Mouse (Mus musculus): ENCODE measurements around the gene Eva1c.

DNA sequence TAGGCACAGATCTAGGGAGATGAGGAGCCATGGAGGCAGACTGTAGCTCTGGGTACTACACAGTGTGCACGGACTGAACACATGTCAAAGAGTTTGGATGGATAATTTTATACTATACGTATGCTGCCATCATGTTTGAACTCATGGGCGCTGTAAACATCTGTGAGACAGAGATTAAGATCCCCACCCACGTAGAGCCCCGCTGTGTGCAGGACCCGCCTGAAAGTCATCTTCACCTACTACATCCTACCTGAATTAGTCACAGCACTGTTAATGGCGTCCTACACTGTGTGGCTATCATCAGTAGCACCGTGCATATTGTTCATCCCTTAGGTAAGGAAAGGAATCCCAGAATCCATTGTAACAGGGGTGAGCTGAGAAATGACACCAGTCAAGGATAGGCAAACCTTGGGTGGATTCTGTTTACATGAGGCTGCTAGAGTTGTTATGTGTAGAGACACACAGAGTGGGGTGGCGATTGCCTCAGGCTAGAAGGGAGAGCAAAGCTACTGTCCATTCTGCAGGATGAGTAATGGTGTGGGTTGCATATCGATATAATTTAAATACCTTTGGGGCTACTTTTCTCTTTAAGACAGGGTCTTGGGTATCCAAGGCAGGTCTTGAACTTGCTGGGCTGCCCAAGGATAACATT, 4.1 kb upstream of the Eva1c start:
- TF ChIP-seq CTCF (IDR thresholded peaks at IDR 0.05; ENCODE audit: extremely low read depth, insufficient read depth, low read length) = no peak
- TF ChIP-seq POLR2A (IDR thresholded peaks at IDR 0.05; ENCODE audit: extremely low read depth, insufficient read depth, low read length) = no peak

All from cortical plate, adult 2 months (tissue).